Mouse (Mus musculus) urinary bladder, postnatal 14 days (tissue): Measurements from ENCODE around the gene Dlg1.

Experiments
- DNase-seq: peaks from one replicate; pipeline ENCODE4 v3.0.0; 2021; ENCODE audit warnings: low spot score

The Dlg1 gene

DNA sequence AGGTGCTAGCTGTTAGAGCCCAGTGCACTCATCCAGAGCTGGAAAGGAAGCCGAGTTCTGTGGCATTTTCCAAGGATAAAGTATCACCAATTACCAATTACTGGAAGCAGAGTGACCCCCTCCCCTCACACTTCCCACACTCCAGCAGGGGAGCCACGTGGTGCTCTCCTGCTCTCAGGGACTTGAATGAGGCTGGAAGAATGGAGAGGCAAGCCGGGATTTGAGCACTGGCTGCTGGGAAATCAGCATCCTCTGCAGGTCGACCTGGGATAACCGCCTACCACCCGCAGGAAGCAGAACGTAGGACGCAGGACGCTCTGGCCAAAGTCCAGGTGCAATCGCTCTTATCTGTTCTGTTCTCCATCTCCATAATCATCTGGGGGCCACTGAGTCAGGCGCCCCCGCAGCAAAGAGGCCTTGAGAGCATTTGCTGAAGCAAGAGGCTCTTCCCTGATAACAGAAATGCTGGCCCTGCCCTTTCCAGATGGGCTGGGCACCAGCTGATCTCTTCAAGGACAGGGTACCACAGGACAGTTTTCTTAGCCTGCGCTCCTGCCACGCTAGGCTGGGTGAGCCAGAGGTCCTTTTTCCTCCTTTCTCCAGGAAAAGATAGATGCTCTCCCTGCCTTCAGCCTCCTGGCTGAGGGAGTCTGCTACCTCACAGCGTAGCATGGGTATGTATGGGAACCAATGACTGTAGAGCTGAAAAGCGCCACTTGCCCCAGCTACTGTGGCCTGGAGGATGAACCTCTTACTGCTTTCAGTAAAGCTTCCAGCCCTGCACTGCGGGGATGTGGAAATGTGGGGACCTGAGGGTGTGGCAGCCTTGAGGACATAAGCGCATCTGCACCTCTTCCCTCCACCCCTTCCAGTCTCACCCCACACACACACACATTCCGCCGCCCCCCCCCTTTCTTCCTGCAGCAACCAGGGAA is 242.9 kb downstream of the Dlg1 start:
- no peak for DNase-seq

DNA sequence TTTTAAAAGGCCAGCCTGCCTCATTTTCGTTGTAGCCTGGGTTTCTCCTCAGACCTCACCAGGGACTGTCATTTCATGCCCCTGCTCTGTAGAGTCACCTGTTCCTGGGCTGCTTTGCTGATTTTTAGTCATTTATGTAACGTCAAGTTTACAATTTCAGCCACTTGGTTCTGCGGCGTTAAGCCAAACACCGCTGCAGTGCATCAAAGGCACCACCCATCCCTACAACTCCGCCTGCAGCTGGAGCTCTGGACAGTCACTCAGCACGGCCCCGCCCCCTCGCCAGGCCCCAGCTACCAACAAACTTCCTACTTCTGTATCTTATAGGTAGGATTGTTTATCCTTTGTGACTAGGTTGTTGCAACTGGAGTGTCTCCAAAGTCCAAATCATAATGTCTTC is 243.7 kb downstream of the Dlg1 start:
- peak; percentile 41 for DNase-seq

DNA sequence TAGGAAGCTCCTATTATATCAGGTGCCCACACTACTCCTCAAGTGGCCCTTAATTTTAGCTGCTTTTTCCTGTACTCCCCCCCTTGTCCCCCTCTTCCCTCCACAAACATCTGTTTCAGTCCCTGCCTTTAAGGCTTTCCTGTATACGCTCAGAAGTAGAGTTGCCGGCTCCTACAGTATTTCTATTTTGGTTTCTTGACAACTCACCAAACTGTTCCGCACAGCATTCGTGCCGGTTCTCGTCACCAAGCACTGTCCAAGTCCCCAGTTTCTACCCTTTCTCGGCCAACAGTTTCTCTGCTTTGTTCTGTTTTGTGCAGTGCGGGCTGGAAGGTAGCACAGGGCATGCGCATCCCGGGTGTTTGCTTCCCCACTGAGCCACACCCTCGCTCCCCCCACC is 245.7 kb downstream of the Dlg1 start:
- DNase-seq, result no peak

DNA sequence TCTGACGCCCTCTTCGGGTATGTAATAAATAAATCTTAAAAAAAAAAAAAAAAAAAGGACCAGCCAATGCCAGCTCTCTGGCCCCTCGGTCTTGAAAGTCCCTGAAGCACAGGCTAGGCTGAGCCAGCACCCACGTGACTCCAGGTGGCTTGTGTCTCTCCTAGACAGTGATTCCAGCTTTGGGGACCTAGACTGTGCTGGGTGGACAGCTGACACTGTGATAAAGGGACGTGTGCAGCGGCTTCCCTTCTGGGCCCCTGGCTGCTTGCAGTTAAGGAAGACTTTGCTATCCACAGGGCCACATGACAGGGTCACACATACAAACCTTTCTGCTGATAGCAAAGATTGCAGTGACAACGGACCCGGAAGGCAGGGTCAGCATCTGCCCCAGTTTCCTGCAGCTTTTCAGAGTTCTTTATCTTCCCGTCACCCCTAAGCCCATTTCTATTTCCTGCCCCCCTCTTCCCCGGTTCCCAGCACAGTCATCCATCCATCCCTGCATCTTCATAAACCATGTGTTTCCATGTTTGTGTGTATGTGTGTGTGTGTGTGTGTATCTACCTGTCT is 247.1 kb downstream of the Dlg1 start:
- DNase-seq, result no peak

DNA sequence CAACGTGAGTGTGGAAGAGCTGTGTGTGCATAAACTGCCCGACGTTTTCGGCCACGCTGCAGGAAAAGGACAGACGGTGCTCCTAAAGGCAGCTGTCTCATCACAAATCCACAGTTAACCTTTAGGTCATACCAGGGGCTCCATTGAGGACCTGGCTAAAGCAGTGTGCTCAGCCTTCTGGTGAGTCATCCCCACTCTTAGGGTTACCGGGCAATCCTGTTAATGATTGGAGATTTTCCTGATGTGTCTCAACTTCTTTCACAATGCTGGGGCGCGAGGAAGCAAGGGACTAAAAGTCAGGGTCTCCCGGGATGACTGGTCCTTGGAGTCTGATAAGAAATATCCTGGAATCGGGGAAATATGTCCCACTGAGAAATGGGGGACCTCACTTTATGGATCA is 254.5 kb downstream of the Dlg1 start:
- no peak for DNase-seq

DNA sequence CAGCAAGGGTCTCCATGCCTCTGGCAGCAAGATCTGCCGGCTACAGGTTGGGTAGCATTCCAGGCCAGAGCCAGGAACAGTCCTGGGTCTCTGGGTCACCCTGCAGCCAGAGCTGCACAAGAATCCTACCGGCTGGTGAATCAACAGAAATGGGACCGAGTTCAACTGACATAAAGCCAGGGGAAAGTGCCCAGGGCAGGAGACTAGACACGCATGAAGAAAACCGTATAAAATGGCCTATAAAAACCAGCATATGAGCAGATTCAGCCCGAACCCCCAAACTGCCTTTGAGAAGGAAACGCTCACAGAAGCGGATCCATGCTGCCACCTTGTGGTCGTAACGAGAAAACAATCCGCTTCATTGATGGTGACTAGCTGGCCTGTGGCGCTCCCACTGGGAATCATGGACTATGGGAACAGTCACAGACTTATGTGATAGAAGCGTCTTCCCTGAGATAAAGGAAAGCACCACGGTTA is 255.0 kb downstream of the Dlg1 start:
- peak; percentile 76 for DNase-seq

DNA sequence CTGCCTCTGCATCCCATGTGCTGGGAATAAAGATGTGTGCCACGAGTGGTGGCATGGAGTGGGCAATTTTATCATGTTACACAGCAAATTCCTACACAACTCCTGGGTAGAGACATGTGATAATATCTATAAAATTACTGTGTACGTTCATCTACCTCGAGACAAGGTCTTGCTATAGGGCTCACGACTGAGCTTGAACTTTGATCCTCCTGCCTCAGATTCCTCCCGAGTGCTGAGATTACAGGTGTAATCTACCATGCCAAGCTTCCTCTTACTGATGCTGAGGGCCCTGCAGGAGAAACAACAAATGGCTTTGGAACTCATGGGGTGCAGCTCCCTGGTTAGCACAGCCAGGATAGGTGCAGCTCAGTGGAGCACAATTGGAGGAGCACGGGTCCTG is 261.1 kb downstream of the Dlg1 start:
- DNase-seq, result no peak
